Mouse (Mus musculus) midbrain, embryonic 13.5 days (tissue): ENCODE results near the gene Pigp. TPM values are rescaled to one million over a fixed set of nuclear protein-coding genes. Genes with fewer than 3 reads are reported as not detected.
A peak's percentile ranks its signal among the peaks of the same experiment; 100 is the strongest.

Experiments
- ATAC-seq: fragments of 200-750 bp; cut with Nextera tagmentation; 2 replicates; pipeline ENCODE4 v1.8.0; 2017; ENCODE audit warnings: mild to moderate bottlenecking, moderate TSS enrichment, moderate library complexity
- H3K27ac ChIP-seq: fragments of 300-500 bp; sonication (generic); 2 replicates; pipeline ENCODE4 v1.5.1; 2015; ENCODE audit warnings: inconsistent platforms, mild to moderate bottlenecking, moderate library complexity
- H3K27me3 ChIP-seq: fragments of 300-500 bp; sonication (generic); 2 replicates; pipeline ENCODE4 v1.6.1; 2015; ENCODE audit warnings: mild to moderate bottlenecking, inconsistent platforms
- H3K36me3 ChIP-seq: fragments of 300-500 bp; sonication (generic); 2 replicates; pipeline ENCODE4 v1.6.1; 2015; ENCODE audit warnings: mild to moderate bottlenecking, inconsistent platforms
- H3K4me1 ChIP-seq: fragments of 300-500 bp; sonication (generic); replicated peaks from 2 replicates; pipeline ENCODE4 v1.6.1; 2015; ENCODE audit warnings: inconsistent platforms
- H3K4me2 ChIP-seq: fragments of 300-500 bp; sonication (generic); replicated peaks from 2 replicates; pipeline ENCODE4 v1.6.1; 2015; ENCODE audit warnings: moderate library complexity, mild to moderate bottlenecking, inconsistent platforms
- H3K4me3 ChIP-seq: fragments of 300-500 bp; sonication (generic); replicated peaks from 2 replicates; pipeline ENCODE4 v1.5.1; 2015; ENCODE audit warnings: mild to moderate bottlenecking, inconsistent platforms
- H3K9ac ChIP-seq: fragments of 300-500 bp; sonication (generic); replicated peaks from 2 replicates; pipeline ENCODE4 v1.6.1; 2015; ENCODE audit warnings: mild to moderate bottlenecking, inconsistent platforms
- H3K9me3 ChIP-seq: fragments of 300-500 bp; sonication (generic); 2 replicates; pipeline ENCODE4 v1.6.1; 2016; ENCODE audit warnings: mild to moderate bottlenecking, inconsistent platforms
- WGBS: fragments of 180-500 bp; shearing (Covaris S2); methylation state at CpG from one replicate; pipeline ENCODE4 v1.1.7; 2015; 5-methylcytosine and 5-hydroxymethylcytosine counted together
- polyA plus RNA-seq: library from polyadenylated mRNA; unstranded; fragments of >200 nt; fragmentation: Nextera tagmentation; extraction: Ambion mirVana; gene quantifications from 2 replicates; pipeline ENCODE4 v1.2.1, GENCODE M21; 2015

Pigp gene
- polyA plus RNA-seq, 1 experiment from 2014 or later, result 134 TPM

DNA sequence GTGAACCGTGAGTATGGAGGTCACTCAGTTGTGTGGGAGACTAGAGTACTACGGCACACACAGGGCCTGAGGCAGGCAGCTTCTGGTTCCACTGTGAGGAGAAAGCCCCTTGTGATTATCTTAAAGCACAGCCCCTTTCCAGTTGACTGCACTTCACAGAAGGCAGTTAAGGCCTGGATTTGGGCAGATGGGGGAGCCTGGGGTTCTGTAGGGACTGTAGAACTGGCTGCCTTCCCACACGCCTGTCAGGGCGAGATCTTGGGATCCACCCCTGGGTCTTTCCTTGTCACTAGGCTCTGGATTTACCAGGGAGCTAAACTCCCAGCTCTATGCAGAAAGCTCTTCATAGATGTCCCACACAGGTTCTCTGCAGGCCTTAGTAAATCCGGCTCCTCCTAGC, 41.2 kb downstream of the Pigp start:
- ATAC-seq, result peak; percentile 28
- Histone ChIP-seq H3K27ac (0 out of 2 replicates have a peak overlapping the region, but pooled peaks have one; percentile 0), H3K4me2 (no peak overlapping the region), H3K9ac (no peak overlapping the region), H3K27me3 (peaks cover 43% of the 10 kb centered on the region), H3K36me3 (no peaks in the 10 kb centered on the region), H3K4me1 (peaks cover 31% of the 10 kb centered on the region), H3K9me3 (no peaks in the 10 kb centered on the region), H3K4me3 (no peak overlapping the region)
- 38% methylated on average over 5 of the region's 5 CpGs for WGBS

DNA sequence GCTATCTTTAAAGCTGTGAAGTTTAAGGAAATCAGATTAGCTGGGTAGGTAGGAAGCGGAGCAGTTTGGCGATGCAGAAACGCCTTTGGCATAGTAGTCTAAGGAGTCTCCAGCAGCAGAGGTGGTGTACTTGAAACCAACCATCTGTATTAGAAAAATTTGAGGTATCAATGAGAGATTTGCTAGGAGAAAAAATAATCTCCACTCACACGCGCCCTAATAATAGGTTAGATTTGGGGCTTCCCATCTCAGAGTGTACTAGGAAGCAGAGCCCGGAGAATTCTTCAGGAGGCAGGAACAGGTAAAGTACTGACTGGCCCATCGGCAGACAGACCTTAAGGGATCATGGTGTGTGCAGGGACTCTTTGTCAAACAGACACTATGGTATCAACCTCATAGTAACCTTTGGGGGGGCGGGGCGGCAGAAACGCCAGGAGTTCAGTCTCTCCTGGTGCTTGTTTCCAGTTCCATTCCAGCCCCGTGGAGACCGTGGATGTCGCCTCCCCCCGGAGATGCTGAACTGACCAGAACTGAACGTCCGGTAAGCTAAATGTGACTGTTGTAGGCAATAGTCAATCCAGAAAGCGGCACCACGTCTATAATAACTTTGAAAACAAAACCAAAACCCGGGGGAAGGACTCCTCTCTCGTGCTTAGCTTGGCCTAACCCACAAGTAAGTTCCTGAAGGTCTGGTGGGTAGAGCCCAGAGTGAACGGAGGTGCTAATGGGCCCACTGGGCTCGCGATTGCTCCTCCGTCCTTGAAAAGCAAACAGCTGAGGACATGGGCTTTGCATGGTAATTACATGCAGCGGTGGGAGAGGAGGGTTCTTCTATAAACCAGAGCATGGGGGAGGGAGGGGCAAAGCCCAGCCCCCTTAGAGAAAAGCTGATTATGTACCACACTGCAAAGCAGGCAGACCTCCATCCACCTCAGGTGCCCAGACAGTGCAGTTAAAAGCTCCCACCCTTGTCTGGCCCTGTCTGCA, 42.5 kb downstream of the Pigp start:
- H3K9me3 ChIP-seq, result no peaks in the 10 kb centered on the region
- ATAC-seq, result peak; percentile 75
- H3K27ac ChIP-seq, result no peak overlapping the region
- H3K36me3 ChIP-seq, result no peaks in the 10 kb centered on the region
- peak overlapping the region; percentile 62 for H3K4me2 ChIP-seq
- H3K4me3 ChIP-seq, result peak overlapping the region; percentile 43
- peak overlapping the region; percentile 2; the same call in 1 of the 2 replicates for H3K9ac ChIP-seq
- 6% methylated on average over 25 of the region's 25 CpGs for WGBS
- H3K27me3 ChIP-seq, result peaks cover 46% of the 10 kb centered on the region
- H3K4me1 ChIP-seq, result peaks cover 31% of the 10 kb centered on the region

DNA sequence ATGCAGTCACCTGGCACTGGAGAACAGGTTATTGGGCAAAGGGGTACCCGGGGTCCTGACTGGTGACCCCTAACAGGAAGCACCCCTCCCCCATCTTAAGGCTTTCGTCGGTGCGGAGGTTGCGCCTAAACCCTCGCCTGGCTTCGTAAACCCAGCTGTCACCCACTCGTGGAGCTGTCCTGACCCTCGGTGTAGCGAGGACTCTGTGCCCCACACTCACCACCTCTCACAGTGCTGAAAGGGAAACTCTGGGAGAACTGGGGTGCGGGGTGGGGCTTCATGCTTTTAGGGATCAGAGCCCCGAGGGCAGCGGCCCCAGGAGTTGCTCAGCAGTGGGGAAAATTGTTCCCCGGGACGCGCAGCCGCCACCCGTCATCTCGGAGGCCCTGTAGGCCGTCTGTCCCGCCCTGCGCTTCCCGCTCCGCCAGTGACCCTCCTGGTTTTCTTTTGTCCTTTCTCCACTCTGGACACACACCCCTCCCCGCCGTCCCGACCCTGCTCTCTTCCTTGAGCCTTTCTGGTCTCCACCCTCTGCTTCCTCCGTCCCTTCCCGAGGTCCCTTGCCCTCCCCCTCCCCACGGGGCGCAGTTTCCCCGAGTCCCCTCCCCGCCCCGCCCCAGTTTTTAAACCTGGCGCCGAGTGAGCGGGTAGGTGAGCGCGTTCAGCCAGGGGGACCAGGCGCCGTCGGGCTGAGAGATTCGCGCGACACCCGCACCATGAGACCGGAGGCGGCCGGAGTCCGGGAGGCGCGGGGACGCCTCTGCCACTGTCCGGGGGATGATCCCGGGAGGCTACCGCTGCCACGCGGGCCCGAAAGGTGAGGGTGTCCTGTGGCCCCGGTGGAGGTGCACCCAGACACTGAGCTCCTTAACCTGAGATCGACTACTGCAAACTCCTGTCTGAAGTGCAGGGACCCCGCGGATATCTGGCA, 43.6 kb downstream of the Pigp start, which contains the start of gene Ripply3:
Gene Ripply3 (plus strand): TSS at position 640 of the 931 bp plus-strand sequence.
- Histone ChIP-seq H3K27me3 (peaks cover 46% of the 10 kb centered on the region), H3K9ac (peak within 1 kb of the TSS; percentile 59), H3K4me1 (peaks cover 31% of the 10 kb centered on the region), H3K9me3 (no peaks in the 10 kb centered on the region), H3K4me3 (peak within 1 kb of the TSS; percentile 43), H3K27ac (no peak within 1 kb of the TSS), H3K36me3 (no peaks in the 10 kb centered on the region), H3K4me2 (peak within 1 kb of the TSS; percentile 62)
- peak; percentile 38; the same call in 1 of the 2 replicates for ATAC-seq
- under 1% methylated on average over 63 of the region's 63 CpGs for WGBS

DNA sequence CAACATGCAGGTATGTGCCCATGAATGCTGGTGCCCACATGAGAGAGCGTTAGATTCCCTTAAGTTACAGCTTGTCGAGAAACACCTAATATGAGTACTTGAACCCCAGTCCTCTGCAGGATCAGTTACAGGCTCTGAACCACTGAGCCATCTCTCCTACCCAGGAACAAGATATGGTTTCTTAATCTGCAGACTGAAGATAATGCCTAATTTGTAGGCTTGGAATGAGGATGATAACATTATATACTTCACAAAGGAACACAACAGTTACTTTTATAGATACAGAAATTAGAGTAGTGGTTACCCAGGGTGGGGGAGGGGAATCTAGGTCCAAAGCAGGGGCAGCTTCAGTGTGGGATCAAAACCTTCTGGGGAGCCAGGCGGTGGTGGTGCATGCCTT, 45.6 kb downstream of the Pigp start:
- 92% methylated on average over 3 of the region's 3 CpGs for WGBS
- peaks cover 31% of the 10 kb centered on the region for H3K4me1 ChIP-seq
- H3K27ac ChIP-seq, result no peak overlapping the region
- no peak overlapping the region for H3K9ac ChIP-seq
- peaks cover 46% of the 10 kb centered on the region for H3K27me3 ChIP-seq
- H3K4me2 ChIP-seq, result no peak overlapping the region
- no peaks in the 10 kb centered on the region for H3K9me3 ChIP-seq
- H3K4me3 ChIP-seq, result no peak overlapping the region
- no peak for ATAC-seq
- no peaks in the 10 kb centered on the region for H3K36me3 ChIP-seq

DNA sequence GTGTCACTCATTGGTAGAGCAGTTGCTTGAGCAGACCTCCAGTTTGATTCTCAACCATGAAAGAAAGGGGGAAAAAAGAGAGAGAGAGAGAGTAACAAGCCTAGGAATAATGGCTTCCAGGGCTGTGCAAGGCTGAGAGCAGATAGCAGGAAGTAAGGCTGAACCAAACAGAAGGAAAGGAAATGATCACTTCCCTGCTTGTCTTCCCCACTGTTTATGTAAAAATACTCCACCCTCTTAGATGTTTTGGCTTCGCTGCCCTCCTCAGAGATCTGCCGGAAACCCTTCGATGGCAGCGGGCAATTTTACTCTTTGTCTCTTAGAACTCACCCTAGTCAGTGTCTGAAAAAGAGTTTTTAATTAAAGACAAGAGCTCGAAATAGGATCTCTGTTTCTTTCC, 48.0 kb downstream of the Pigp start:
- H3K27ac ChIP-seq, result no peak overlapping the region
- H3K9ac ChIP-seq, result no peak overlapping the region
- peaks cover 11% of the 10 kb centered on the region for H3K4me1 ChIP-seq
- no peak overlapping the region for H3K4me3 ChIP-seq
- no peaks in the 10 kb centered on the region for H3K36me3 ChIP-seq
- peaks cover 32% of the 10 kb centered on the region for H3K27me3 ChIP-seq
- ATAC-seq, result no peak
- 82% methylated on average over 5 of the region's 5 CpGs for WGBS
- H3K4me2 ChIP-seq, result no peak overlapping the region
- H3K9me3 ChIP-seq, result no peaks in the 10 kb centered on the region

DNA sequence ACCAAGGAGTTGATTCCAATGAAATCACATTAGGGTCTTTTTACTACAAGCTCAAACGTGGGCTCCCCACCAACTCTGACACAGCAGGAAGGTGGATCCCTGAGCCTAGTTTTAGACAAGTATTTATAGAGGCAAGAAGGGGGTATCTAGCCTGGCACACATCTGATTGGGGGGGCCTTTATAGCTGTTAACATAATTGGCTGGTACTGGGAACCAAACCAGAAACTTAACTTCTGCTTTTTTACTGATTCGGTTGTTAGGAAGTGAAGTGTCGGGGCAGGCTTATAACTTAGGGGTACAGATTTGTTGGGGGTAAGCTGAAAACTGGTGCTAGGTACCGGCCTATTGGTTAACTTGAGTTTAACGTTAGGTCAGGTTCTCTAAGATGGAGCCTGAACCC, 51.4 kb downstream of the Pigp start:
- no peaks in the 10 kb centered on the region for H3K4me1 ChIP-seq
- no peak overlapping the region for H3K4me3 ChIP-seq
- H3K9me3 ChIP-seq, result no peaks in the 10 kb centered on the region
- WGBS, result 77% methylated on average over 5 of the region's 5 CpGs
- ATAC-seq, result no peak
- no peak overlapping the region for H3K9ac ChIP-seq
- H3K27me3 ChIP-seq, result peaks cover 3% of the 10 kb centered on the region
- H3K4me2 ChIP-seq, result no peak overlapping the region
- H3K27ac ChIP-seq, result no peak overlapping the region
- no peaks in the 10 kb centered on the region for H3K36me3 ChIP-seq

DNA sequence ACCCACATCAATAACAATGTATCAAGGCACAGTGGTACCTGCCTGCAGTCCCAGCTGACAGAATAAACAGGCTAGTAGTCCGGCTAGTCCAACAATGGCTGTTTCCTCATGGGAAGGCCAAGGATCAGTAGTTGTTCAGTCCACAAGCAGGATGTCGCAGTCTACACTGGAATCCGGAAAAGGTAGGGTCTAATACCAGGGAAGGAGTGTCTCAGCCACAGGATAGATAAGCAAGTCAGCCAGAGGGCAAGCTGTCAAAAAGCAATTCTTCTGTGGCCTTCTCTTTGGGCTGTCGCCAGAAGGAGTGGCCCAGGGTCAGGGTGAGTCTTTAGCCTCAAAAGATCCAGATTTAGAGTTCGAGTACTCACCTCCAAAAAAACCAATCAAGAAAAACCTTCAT, 53.9 kb downstream of the Pigp start:
- 85% methylated on average over 5 of the region's 5 CpGs for WGBS
- Histone ChIP-seq H3K4me3 (no peak overlapping the region), H3K27ac (no peak overlapping the region), H3K9ac (no peak overlapping the region), H3K4me2 (no peak overlapping the region), H3K9me3 (no peaks in the 10 kb centered on the region), H3K36me3 (no peaks in the 10 kb centered on the region), H3K4me1 (peaks cover 9% of the 10 kb centered on the region), H3K27me3 (no peaks in the 10 kb centered on the region)
- no peak for ATAC-seq

DNA sequence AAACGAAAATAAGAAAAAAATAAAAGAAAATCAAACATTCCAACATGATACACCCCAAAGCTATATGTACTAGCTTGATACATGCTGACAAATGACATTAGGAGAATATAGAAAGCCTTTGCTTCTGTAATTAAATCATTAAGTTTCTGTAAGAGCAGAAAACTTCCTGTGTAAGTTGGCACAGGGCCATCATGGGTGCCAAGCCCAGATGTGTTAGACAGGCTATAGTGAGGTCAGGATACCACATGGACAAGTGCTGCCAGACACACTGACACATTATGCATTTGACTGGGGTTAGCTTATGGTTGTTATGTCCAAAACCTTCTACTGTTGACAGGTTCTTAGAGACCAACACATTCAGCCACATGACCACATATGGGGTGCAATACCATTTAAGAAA, 56.4 kb downstream of the Pigp start:
- Histone ChIP-seq H3K27ac (no peak overlapping the region), H3K9ac (no peak overlapping the region), H3K36me3 (no peaks in the 10 kb centered on the region), H3K4me1 (peaks cover 20% of the 10 kb centered on the region), H3K27me3 (no peaks in the 10 kb centered on the region), H3K9me3 (no peaks in the 10 kb centered on the region), H3K4me3 (no peak overlapping the region), H3K4me2 (no peak overlapping the region)
- ATAC-seq, result no peak
- 48% methylated on average over 1 of the region's 1 CpGs for WGBS

DNA sequence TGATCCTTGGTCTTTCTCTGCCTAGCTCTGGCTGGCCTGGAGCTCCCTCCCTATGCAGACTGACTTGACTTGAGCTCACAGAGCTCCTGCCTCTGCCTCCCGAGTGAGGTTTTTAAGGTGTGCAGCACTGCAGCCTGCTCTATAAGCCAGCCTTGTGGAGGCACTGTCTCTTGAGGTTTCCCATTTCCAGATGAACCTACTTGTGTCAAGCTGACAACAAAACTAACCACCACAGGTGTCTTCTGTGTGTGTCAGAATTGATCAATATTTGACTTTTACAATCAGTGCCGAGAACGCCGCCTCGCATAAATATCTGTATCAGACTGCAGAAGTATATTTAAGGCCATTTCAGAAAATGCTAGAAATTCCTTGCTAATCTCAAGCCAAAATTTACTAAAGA, 57.0 kb downstream of the Pigp start:
- Histone ChIP-seq H3K4me3 (no peak overlapping the region), H3K36me3 (no peaks in the 10 kb centered on the region), H3K27me3 (no peaks in the 10 kb centered on the region), H3K9ac (no peak overlapping the region), H3K4me2 (0 out of 2 replicates have a peak overlapping the region, but pooled peaks have one; percentile 58), H3K9me3 (no peaks in the 10 kb centered on the region), H3K4me1 (peaks cover 20% of the 10 kb centered on the region), H3K27ac (no peak overlapping the region)
- ATAC-seq, result no peak
- 92% methylated on average over 5 of the region's 5 CpGs for WGBS

DNA sequence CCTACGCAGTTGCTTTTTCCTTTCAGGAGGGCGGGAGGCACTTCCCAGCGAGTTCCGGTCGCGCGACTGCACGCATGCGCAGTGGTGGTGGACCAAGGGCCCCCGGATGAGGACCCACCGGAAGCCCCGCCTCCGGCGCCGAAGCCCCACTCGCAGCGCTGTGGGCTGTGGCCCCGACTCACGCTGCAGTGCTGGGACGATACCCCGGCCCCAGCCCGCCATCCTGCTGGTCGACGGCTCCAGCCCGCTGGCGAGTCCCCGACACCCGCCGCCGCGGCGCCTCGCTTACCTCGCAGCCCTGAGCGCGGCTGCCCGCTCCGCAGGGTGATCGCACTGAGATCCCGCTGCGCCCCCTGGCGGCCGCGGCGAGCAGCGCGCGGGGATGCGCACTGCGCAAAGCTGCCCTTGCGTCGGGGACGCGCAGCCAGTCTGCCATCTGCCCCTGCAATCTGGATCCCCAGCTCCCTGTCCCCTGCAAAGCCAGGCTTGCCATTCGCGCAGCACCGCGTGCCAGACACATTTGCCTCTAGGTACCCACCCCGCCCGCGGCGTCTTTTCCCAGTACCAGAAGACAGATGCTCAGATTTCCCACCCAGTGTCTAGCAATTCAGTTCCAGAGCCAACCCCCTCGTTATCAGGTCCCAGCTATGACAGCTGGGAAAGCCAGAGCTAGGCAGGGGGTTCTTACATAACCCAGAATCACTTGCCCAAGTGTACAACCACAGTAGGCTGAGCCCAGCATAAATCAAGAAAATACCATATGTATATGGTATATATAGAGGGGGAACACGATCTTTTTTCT, 58.2 kb downstream of the Pigp start, which contains the start of gene Hlcs:
Gene Hlcs (minus strand): TSS at position 343 of the 802 bp plus-strand sequence.
- Histone ChIP-seq H3K27ac (peak within 1 kb of the TSS; percentile 99), H3K27me3 (no peaks in the 10 kb centered on the region), H3K4me2 (peak within 1 kb of the TSS; percentile 58), H3K4me1 (peaks cover 20% of the 10 kb centered on the region), H3K4me3 (peak within 1 kb of the TSS; percentile 63), H3K36me3 (no peaks in the 10 kb centered on the region), H3K9me3 (no peaks in the 10 kb centered on the region), H3K9ac (peak within 1 kb of the TSS; percentile 84)
- WGBS, result under 1% methylated on average over 56 of the region's 64 CpGs
- peak; percentile 90 for ATAC-seq

DNA sequence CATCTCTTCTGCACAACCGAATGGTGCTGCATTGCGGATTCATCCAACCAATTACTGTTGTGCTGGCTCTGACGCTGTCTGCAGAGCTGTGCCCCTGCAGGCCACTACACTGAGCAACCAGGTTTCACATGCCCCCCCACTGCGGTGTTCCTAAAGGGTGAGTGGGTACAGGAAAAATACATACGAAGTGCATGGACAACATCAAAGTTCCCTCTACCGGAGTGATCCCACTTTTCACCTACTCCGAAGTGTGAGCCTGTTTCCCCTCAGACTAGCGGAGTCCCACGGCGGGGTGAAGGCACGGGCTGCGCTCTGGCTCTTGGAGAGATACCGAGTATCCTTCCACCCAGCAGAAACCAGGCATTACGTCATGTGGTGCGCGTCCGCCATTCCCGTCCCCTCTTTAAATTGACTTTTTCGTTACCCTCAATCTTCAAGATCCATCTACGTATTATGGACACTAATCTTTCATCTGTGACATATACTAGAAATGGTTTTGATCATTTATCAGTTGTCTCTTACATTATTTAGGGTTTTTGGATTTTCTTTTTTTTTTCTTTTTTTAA, 58.9 kb downstream of the Pigp start:
- ATAC-seq, result peak; percentile 92
- Histone ChIP-seq H3K27ac (peak overlapping the region; percentile 99), H3K36me3 (no peaks in the 10 kb centered on the region), H3K4me2 (peak overlapping the region; percentile 53), H3K9ac (peak overlapping the region; percentile 76), H3K4me3 (peak overlapping the region; percentile 63), H3K9me3 (no peaks in the 10 kb centered on the region), H3K27me3 (no peaks in the 10 kb centered on the region), H3K4me1 (peaks cover 20% of the 10 kb centered on the region)
- WGBS, result under 1% methylated on average over 20 of the region's 20 CpGs
